Mouse (Mus musculus) embryonic stem cell, embryonic (primary cell): Measurements from ENCODE around the gene Slc35e4.

Experiments
- CTCF ChIA-PET, 4 experiments: fragments of 300-600 bp in 2 of 4; fragments of 350-600 bp in 2 of 4; sonication (Branson Sonifier 250); formaldehyde crosslinking; loops; one replicate each; lab custom pipeline; 2022; ENCODE audit warnings: inconsistent platforms in 2 of 4; lab: Charles Lee
- POLR2A ChIA-PET, 4 experiments: fragments of 300-600 bp in 2 of 4; fragments of 350-600 bp in 2 of 4; sonication (Branson Sonifier 250); formaldehyde crosslinking; loops; one replicate each; lab custom pipeline; 2022; ENCODE audit warnings: antibody characterized with exemption in 4 of 4, inconsistent platforms in 1 of 4; lab: Charles Lee

Slc35e4 gene

GRCm38 (mm10) chr11:3914109-3914840, at the start of gene Slc35e4:
Gene Slc35e4 (minus strand): TSS chr11:3914664.
- ChIA-PET CTCF (interaction anchor here (0.6 to 2.4 kb wide), 64 partner anchors 7 to 951 kb away, joined by 3 to 23 read pairs (median 4); partner anchors contain the start of genes Tcn2 (in 3 of the 4), Gal3st1 (in 2 of the 4), Pes1 (in 2 of the 4) and 4921536K21Rik (in 1 of the 4)), POLR2A (interaction anchor here in 3 of 4 experiments (0.6 to 2.7 kb wide), 60 partner anchors 8 to 462 kb away, joined by 3 to 22 read pairs (median 4); partner anchors contain the start of genes 4921536K21Rik (in 3 of the 3), Dusp18 (in 3 of the 3), Gal3st1 (in 3 of the 3) and Morc2a (in 3 of the 3))

GRCm38 (mm10) chr11:3963610-3964415, 49.3 kb upstream of the Slc35e4 start, which contains the start of gene Pes1:
Gene Pes1 (plus strand): TSS chr11:3963975.
- CTCF ChIA-PET = interaction anchor here (0.6 to 1.5 kb wide), 18 partner anchors 9 to 132 kb away, joined by 3 to 11 read pairs (median 4); partner anchors contain the start of genes Slc35e4 (in 2 of the 4) and Tcn2 (in 1 of the 4)
- POLR2A ChIA-PET = interaction anchor here (0.6 to 3.8 kb wide), 98 partner anchors 8 to 1098 kb away, joined by 3 to 30 read pairs (median 5); partner anchors contain the start of genes Morc2a (in 3 of the 4), Slc35e4 (in 3 of the 4), Tbc1d10a (in 3 of the 4) and Tcn2 (in 3 of the 4)

GRCm38 (mm10) chr11:3963155-3963554, 48.7 kb upstream of the Slc35e4 start:
- POLR2A ChIA-PET = interaction anchor here (0.5 to 3.8 kb wide), 87 partner anchors 7 to 1098 kb away, joined by 3 to 30 read pairs (median 5); partner anchors contain the start of genes Morc2a (in 3 of the 4), Slc35e4 (in 3 of the 4), Tbc1d10a (in 3 of the 4) and Tcn2 (in 3 of the 4)
- CTCF ChIA-PET = interaction anchor here in 3 of 4 experiments (0.6 to 1.5 kb wide), 15 partner anchors 8 to 133 kb away, joined by 3 to 11 read pairs (median 5); partner anchors contain the start of genes Slc35e4 (in 2 of the 3) and Tcn2 (in 1 of the 3)

GRCm38 (mm10) chr11:3961761-3962160, 47.3 kb upstream of the Slc35e4 start:
- CTCF ChIA-PET = interaction anchor here in 1 of 4 experiments (0.6 kb wide), 1 partner anchor 266 kb away, joined by 3 read pairs; no protein-coding TSS in a partner anchor
- POLR2A ChIA-PET = interaction anchor here in 2 of 4 experiments (1.6 to 3.8 kb wide), 2 partner anchors 9 to 11 kb away, joined by 4 to 21 read pairs; no protein-coding TSS in a partner anchor

GRCm38 (mm10) chr11:3960901-3961300, 46.4 kb upstream of the Slc35e4 start:
- ChIA-PET POLR2A (interaction anchor here in 2 of 4 experiments (0.7 to 1.6 kb wide), 6 partner anchors 10 to 629 kb away, joined by 3 to 4 read pairs (median 3); no protein-coding TSS in a partner anchor), CTCF (interaction anchor here in 1 of 4 experiments (0.6 kb wide), 1 partner anchor 920 kb away, joined by 4 read pairs; no protein-coding TSS in a partner anchor)

GRCm38 (mm10) chr11:3955371-3955770, 40.9 kb upstream of the Slc35e4 start:
- ChIA-PET POLR2A (interaction anchor here (0.6 to 3.7 kb wide), 22 partner anchors 8 to 458 kb away, joined by 3 to 26 read pairs (median 4); partner anchors contain the start of genes Pes1 (in 4 of the 4), Tcn2 (in 3 of the 4), Morc2a (in 2 of the 4) and Gal3st1 (in 1 of the 4)), CTCF (interaction anchor here in 2 of 4 experiments (1.1 to 1.6 kb wide), 2 partner anchors 8 kb away, joined by 4 to 6 read pairs; partner anchors contain the start of gene Pes1 (in 1 of the 2))

- ChIA-PET CTCF (interaction anchor here in 3 of 4 experiments (0.6 to 1.6 kb wide), 3 partner anchors 8 to 422 kb away, joined by 4 to 6 read pairs (median 4); partner anchors contain the start of gene Pes1 (in 1 of the 3)), POLR2A (interaction anchor here (0.6 to 3.7 kb wide), 18 partner anchors 9 to 458 kb away, joined by 3 to 26 read pairs (median 4); partner anchors contain the start of genes Pes1 (in 4 of the 4), Tcn2 (in 3 of the 4), Morc2a (in 2 of the 4) and Gal3st1 (in 1 of the 4))
These were observed 40.4 kb upstream of the Slc35e4 start for GRCm38 (mm10) chr11:3954876-3955275.

- ChIA-PET CTCF (interaction anchor here in 1 of 4 experiments (2.3 kb wide), 1 partner anchor 26 kb away, joined by 7 read pairs; no protein-coding TSS in a partner anchor), POLR2A (interaction anchor here in 3 of 4 experiments (0.6 to 2.5 kb wide), 11 partner anchors 9 to 657 kb away, joined by 3 to 14 read pairs (median 4); partner anchors contain the start of gene Pes1 (in 3 of the 3))
These were observed 31.9 kb upstream of the Slc35e4 start for GRCm38 (mm10) chr11:3946386-3946785.

GRCm38 (mm10) chr11:3941371-3941770, 26.9 kb upstream of the Slc35e4 start:
- ChIA-PET POLR2A (interaction anchor here (0.6 to 2.3 kb wide), 7 partner anchors 10 to 177 kb away, joined by 3 to 9 read pairs (median 4); partner anchors contain the start of genes Pes1 (in 2 of the 4), Gal3st1 (in 1 of the 4) and Tcn2 (in 1 of the 4)), CTCF (interaction anchor here in 2 of 4 experiments (0.7 to 1.2 kb wide), 2 partner anchors 51 to 153 kb away, joined by 4 to 5 read pairs; no protein-coding TSS in a partner anchor)

GRCm38 (mm10) chr11:3937321-3937874, 22.9 kb upstream of the Slc35e4 start:
- CTCF ChIA-PET = interaction anchor here in 2 of 4 experiments (0.8 to 1.3 kb wide), 4 partner anchors 16 to 102 kb away, joined by 3 to 4 read pairs (median 4); no protein-coding TSS in a partner anchor
- POLR2A ChIA-PET = interaction anchor here in 2 of 4 experiments (0.8 to 2.1 kb wide), 8 partner anchors 9 to 33 kb away, joined by 3 to 8 read pairs (median 5); partner anchors contain the start of genes Pes1 (in 2 of the 2) and Slc35e4 (in 2 of the 2)

GRCm38 (mm10) chr11:3936318-3936717, 21.9 kb upstream of the Slc35e4 start:
- ChIA-PET POLR2A (interaction anchor here in 2 of 4 experiments (0.7 to 1.8 kb wide), 6 partner anchors 9 to 287 kb away, joined by 3 to 7 read pairs (median 3); partner anchors contain the start of genes Morc2a (in 1 of the 2) and Pes1 (in 1 of the 2)), CTCF (interaction anchor here in 1 of 4 experiments (1.2 kb wide), 1 partner anchor 15 kb away, joined by 4 read pairs; no protein-coding TSS in a partner anchor)

GRCm38 (mm10) chr11:3935135-3935534, 20.7 kb upstream of the Slc35e4 start:
- CTCF ChIA-PET = interaction anchor here in 1 of 4 experiments (1.0 to 1.2 kb wide), 2 partner anchors 13 to 65 kb away, joined by 3 to 4 read pairs; no protein-coding TSS in a partner anchor
- POLR2A ChIA-PET = interaction anchor here in 2 of 4 experiments (0.9 to 1.8 kb wide), 6 partner anchors 10 to 29 kb away, joined by 3 to 7 read pairs (median 4); partner anchors contain the start of gene Pes1 (in 2 of the 2)

- ChIA-PET CTCF (no interaction called here), POLR2A (interaction anchor here in 2 of 4 experiments (1.0 to 3.2 kb wide), 2 partner anchors 30 to 65 kb away, joined by 3 to 30 read pairs; partner anchors contain the start of gene Pes1 (in 1 of the 2))
These were observed 19.4 kb upstream of the Slc35e4 start for GRCm38 (mm10) chr11:3933756-3934285.

GRCm38 (mm10) chr11:3931511-3932211, 17.2 kb upstream of the Slc35e4 start, which contains the start of gene Tcn2:
Gene Tcn2 (minus strand): TSS chr11:3932159.
- CTCF ChIA-PET = interaction anchor here (0.6 to 2.7 kb wide), 15 partner anchors 10 to 349 kb away, joined by 3 to 25 read pairs (median 4); partner anchors contain the start of genes Slc35e4 (in 3 of the 4) and Gal3st1 (in 1 of the 4)
- POLR2A ChIA-PET = interaction anchor here in 3 of 4 experiments (0.5 to 3.2 kb wide), 41 partner anchors 9 to 1126 kb away, joined by 3 to 30 read pairs (median 4); partner anchors contain the start of genes Pes1 (in 3 of the 3), Slc35e4 (in 2 of the 3), 4921536K21Rik (in 1 of the 3) and Gal3st1 (in 1 of the 3)
